22 mouse cellular contexts compared by ENCODE assay signal in genomic region chr1:158163411-158163810, GRCm38 (mm10).
DNase-seq lines count a peak whose midpoint lies in the region; ATAC-seq and TF ChIP-seq lines count a peak whose summit lies in the region.
"Had no signal": no experiment of that assay in that cellular context is flagged by ENCODE, and none has a peak within 500 bp of the region (broad histone marks: within the 10 kb centered on the region; RNA-seq: fewer than 3 reads in every experiment).

No protein-coding gene starts in this region.

- no peaks in the 10 kb centered on the region for H3K36me3 ChIP-seq in lung, embryonic 16.5 days (ENCODE audit: control insufficient read depth, insufficient read depth, low read length)
- H3K36me3 ChIP-seq: embryonic facial prominence, embryonic 13.5 days; embryonic facial prominence, embryonic 15.5 days; forebrain, embryonic 10.5 days; forebrain, embryonic 12.5 days had no signal

- no peak overlapping the region for H3K27ac ChIP-seq in lung, embryonic 16.5 days (ENCODE audit: low read length)
- H3K27ac ChIP-seq: embryonic facial prominence, embryonic 13.5 days; embryonic facial prominence, embryonic 15.5 days; forebrain, embryonic 10.5 days; forebrain, embryonic 12.5 days had no signal

- no peak for DNase-seq in lung, adult 2 months
- DNase-seq in lung, postnatal 14 days, result peak; percentile 1
- DNase-seq in lung, postnatal 10 days, result no peak
- peak; percentile 21 for DNase-seq in lung, postnatal 36 days
- DNase-seq in thymus, adult 18-20 months, result no peak
- DNase-seq: adrenal gland, adult 2 months; adrenal gland, postnatal 10 days; adrenal gland, postnatal 25 days; cerebellum, adult 11 months; cerebellum, adult 18-20 months; cerebellum, adult 8-10 months; cerebellum, adult 9-11 months; cerebellum, postnatal 14 days; cerebellum, postnatal 36 days; embryo, embryonic 11 days had no signal

- H3K4me3 ChIP-seq in lung, embryonic 16.5 days (ENCODE audit: low read length), result no peak overlapping the region
- H3K4me3 ChIP-seq in lung, adult 2 months (replicated peaks; ENCODE audit: extremely low read depth, low read depth, low read length), result no peak overlapping the region
- H3K4me3 ChIP-seq: embryonic facial prominence, embryonic 13.5 days; embryonic facial prominence, embryonic 15.5 days; erythroblast, embryonic 14.5 days; forebrain, embryonic 10.5 days; forebrain, embryonic 12.5 days had no signal

- peaks cover 4% of the 10 kb centered on the region for H3K9me3 ChIP-seq in lung, embryonic 16.5 days (ENCODE audit: control insufficient read depth, low read length)
- H3K9me3 ChIP-seq: embryonic facial prominence, embryonic 13.5 days; embryonic facial prominence, embryonic 15.5 days; forebrain, embryonic 10.5 days; forebrain, embryonic 12.5 days had no signal

- H3K4me1 ChIP-seq in lung, embryonic 16.5 days (replicated peaks; ENCODE audit: control insufficient read depth, insufficient read depth, low read length), result no peaks in the 10 kb centered on the region
- H3K4me1 ChIP-seq in lung, adult 2 months (ENCODE audit: control insufficient read depth, insufficient read depth, low read length), result no peaks in the 10 kb centered on the region
- H3K4me1 ChIP-seq: embryonic facial prominence, embryonic 13.5 days; embryonic facial prominence, embryonic 15.5 days had no signal

- H3K27me3 ChIP-seq in lung, embryonic 16.5 days (ENCODE audit: control insufficient read depth, insufficient read depth, low read depth, low read length), result no peaks in the 10 kb centered on the region
- H3K27me3 ChIP-seq: embryonic facial prominence, embryonic 13.5 days; embryonic facial prominence, embryonic 15.5 days; forebrain, embryonic 12.5 days had no signal

- ATAC-seq in lung, embryonic 16.5 days (ENCODE audit: low read depth), result peak; percentile 68; the same call in 1 of the 2 replicates
- ATAC-seq: forebrain, embryonic 14.5 days had no signal

- TF ChIP-seq CTCF in lung, adult 2 months (IDR thresholded peaks at IDR 0.05; ENCODE audit: insufficient read depth, low read length), result no peak

- no peak overlapping the region for H3K9ac ChIP-seq in lung, embryonic 16.5 days (ENCODE audit: low read length)
- H3K9ac ChIP-seq: embryonic facial prominence, embryonic 13.5 days; embryonic facial prominence, embryonic 15.5 days; forebrain, embryonic 12.5 days had no signal

- no peak overlapping the region for H3K4me2 ChIP-seq in lung, embryonic 16.5 days (ENCODE audit: low read depth, low read length)
- H3K4me2 ChIP-seq: embryonic facial prominence, embryonic 13.5 days; embryonic facial prominence, embryonic 15.5 days; forebrain, embryonic 12.5 days had no signal

- TF ChIP-seq POLR2A in lung, adult 2 months (IDR thresholded peaks at IDR 0.05; ENCODE audit: borderline replicate concordance, extremely low read depth, low read depth, low read length), result no peak

Comparison
In these comparisons a context has a peak if more than half of its experiments do, and no peak if none do; other contexts are left out.
1. DNase-seq: peak in lung, postnatal 14 days (single experiment) and lung, postnatal 36 days (single experiment); none in lung, adult 2 months (single experiment), lung, postnatal 10 days (single experiment) and thymus, adult 18-20 months (0 of 2).